Mouse (Mus musculus): Measurements from ENCODE around the gene Trim46. TPM values are rescaled to one million over a fixed set of nuclear protein-coding genes. Genes with fewer than 3 reads are reported as not detected.

The Trim46 gene
- polyA plus RNA-seq, 1 experiment: 15.2 TPM

GRCm38 (mm10) chr3:89271760-89272159, 25.7 kb upstream of the Trim46 start:
- H3K4me2 ChIP-seq (ENCODE audit: low read depth): no peak overlapping the region
- no peaks in the 10 kb centered on the region for H3K27me3 ChIP-seq (ENCODE audit: control insufficient read depth, insufficient read depth, insufficient read length)
- H3K79me2 ChIP-seq (ENCODE audit: control insufficient read depth, insufficient read depth): peaks cover 19% of the 10 kb centered on the region
- TF ChIP-seq E2F4 (IDR thresholded peaks at IDR 0.05; ENCODE audit: insufficient read depth) (no peak), TCF3 (IDR thresholded peaks at IDR 0.05; ENCODE audit: insufficient read length, low read depth) (no peak), MYOD1 (IDR thresholded peaks at IDR 0.05; ENCODE audit: control insufficient read depth in 1 of 3, insufficient read length in 2 of 3, low read depth in 2 of 3) (no peak)
- H3K4me3 ChIP-seq: no peak overlapping the region
- peaks cover 6% of the 10 kb centered on the region for H3K36me3 ChIP-seq (ENCODE audit: control insufficient read depth, insufficient read depth)
- no peak overlapping the region for H3ac ChIP-seq (ENCODE audit: control insufficient read depth, insufficient read length)

GRCm38 (mm10) chr3:89270891-89271290, 24.8 kb upstream of the Trim46 start:
- Histone ChIP-seq H3K27me3 (ENCODE audit: control insufficient read depth, insufficient read depth, insufficient read length) (no peaks in the 10 kb centered on the region), H3K79me2 (ENCODE audit: control insufficient read depth, insufficient read depth) (peaks cover 19% of the 10 kb centered on the region), H3K4me2 (ENCODE audit: low read depth) (peak overlapping the region; percentile 96), H3ac (ENCODE audit: control insufficient read depth, insufficient read length) (peak overlapping the region; percentile 15), H3K4me3 (peak overlapping the region; percentile 55), H3K36me3 (ENCODE audit: control insufficient read depth, insufficient read depth) (peaks cover 6% of the 10 kb centered on the region)
- TF ChIP-seq POLR2A (IDR thresholded peaks at IDR 0.05; ENCODE audit: insufficient read length, low read depth): no peak
- no peak for TF ChIP-seq MAX (IDR thresholded peaks at IDR 0.05; ENCODE audit: low read depth)
- TF ChIP-seq MYOD1 (IDR thresholded peaks at IDR 0.05; ENCODE audit: control insufficient read depth in 1 of 3, insufficient read length in 2 of 3, low read depth in 2 of 3): peak in 2 of 3 experiments; percentile 2 to 35
- TF ChIP-seq TCF3 (IDR thresholded peaks at IDR 0.05; ENCODE audit: insufficient read length, low read depth): no peak
- no peak for TF ChIP-seq REST (IDR thresholded peaks at IDR 0.05; ENCODE audit: insufficient read depth, insufficient read length)
- TF ChIP-seq USF1 (IDR thresholded peaks at IDR 0.05; ENCODE audit: low read depth): no peak
- no peak for TF ChIP-seq SRF (IDR thresholded peaks at IDR 0.05; ENCODE audit: control insufficient read depth, insufficient read length, low read depth)
- no peak for TF ChIP-seq TCF12 (IDR thresholded peaks at IDR 0.05; ENCODE audit: insufficient read depth, poor library complexity, severe bottlenecking)
- peak in 1 of 3 experiments; percentile 32 for TF ChIP-seq MYOG (IDR thresholded peaks at IDR 0.05; ENCODE audit: control insufficient read depth in 1 of 3, insufficient read depth in 1 of 3, insufficient read length in 2 of 3, low read depth in 2 of 3)
- TF ChIP-seq CEBPB (IDR thresholded peaks at IDR 0.05; ENCODE audit: insufficient read depth, poor library complexity, severe bottlenecking): no peak
- TF ChIP-seq E2F4 (IDR thresholded peaks at IDR 0.05; ENCODE audit: insufficient read depth): no peak
- TF ChIP-seq POLR2AphosphoS2 (IDR thresholded peaks at IDR 0.05; ENCODE audit: insufficient read length, low read depth): no peak

- no peaks in the 10 kb centered on the region for H3K27me3 ChIP-seq (ENCODE audit: control insufficient read depth, insufficient read depth, insufficient read length)
- H3ac ChIP-seq (ENCODE audit: control insufficient read depth, insufficient read length): peak within 1 kb of the TSS; percentile 15
- peaks cover 5% of the 10 kb centered on the region for H3K36me3 ChIP-seq (ENCODE audit: control insufficient read depth, insufficient read depth)
- H3K79me2 ChIP-seq (ENCODE audit: control insufficient read depth, insufficient read depth): peaks cover 19% of the 10 kb centered on the region
- no peak for TF ChIP-seq TCF3 (IDR thresholded peaks at IDR 0.05; ENCODE audit: insufficient read length, low read depth)
- peak; percentile 81 for TF ChIP-seq POLR2A (IDR thresholded peaks at IDR 0.05; ENCODE audit: insufficient read length, low read depth)
- no peak for TF ChIP-seq E2F4 (IDR thresholded peaks at IDR 0.05; ENCODE audit: insufficient read depth)
- TF ChIP-seq MYOD1 (IDR thresholded peaks at IDR 0.05; ENCODE audit: control insufficient read depth in 1 of 3, insufficient read length in 2 of 3, low read depth in 2 of 3): no peak
- TF ChIP-seq USF1 (IDR thresholded peaks at IDR 0.05; ENCODE audit: low read depth): no peak
- TF ChIP-seq REST (IDR thresholded peaks at IDR 0.05; ENCODE audit: insufficient read depth, insufficient read length): no peak
- peak in 1 of 3 experiments; percentile 7 for TF ChIP-seq MYOG (IDR thresholded peaks at IDR 0.05; ENCODE audit: control insufficient read depth in 1 of 3, insufficient read depth in 1 of 3, insufficient read length in 2 of 3, low read depth in 2 of 3)
- peak; percentile 86 for TF ChIP-seq POLR2AphosphoS2 (IDR thresholded peaks at IDR 0.05; ENCODE audit: insufficient read length, low read depth)
- TF ChIP-seq MAX (IDR thresholded peaks at IDR 0.05; ENCODE audit: low read depth): no peak
- H3K4me2 ChIP-seq (ENCODE audit: low read depth): peak within 1 kb of the TSS; percentile 96
- peak within 1 kb of the TSS; percentile 55 for H3K4me3 ChIP-seq
These were observed 24.1 kb upstream of the Trim46 start, which contains the start of gene Slc50a1 for GRCm38 (mm10) chr3:89270051-89270755. Gene Slc50a1 (minus strand): TSS chr3:89270570.

GRCm38 (mm10) chr3:89268916-89269315, 22.8 kb upstream of the Trim46 start:
- H3K79me2 ChIP-seq (ENCODE audit: control insufficient read depth, insufficient read depth): peaks cover 19% of the 10 kb centered on the region

More at GRCm38 (mm10) chr3:89268916-89269315, 22.8 kb upstream of the Trim46 start:
- H3ac ChIP-seq (ENCODE audit: control insufficient read depth, insufficient read length): no peak overlapping the region
- no peaks in the 10 kb centered on the region for H3K27me3 ChIP-seq (ENCODE audit: control insufficient read depth, insufficient read depth, insufficient read length)
- peak overlapping the region; percentile 96 for H3K4me2 ChIP-seq (ENCODE audit: low read depth)
- TF ChIP-seq CEBPB (IDR thresholded peaks at IDR 0.05; ENCODE audit: insufficient read depth, poor library complexity, severe bottlenecking) (no peak), POLR2AphosphoS2 (IDR thresholded peaks at IDR 0.05; ENCODE audit: insufficient read length, low read depth) (no peak), USF1 (IDR thresholded peaks at IDR 0.05; ENCODE audit: low read depth) (no peak), POLR2A (IDR thresholded peaks at IDR 0.05; ENCODE audit: insufficient read length, low read depth) (no peak), E2F4 (IDR thresholded peaks at IDR 0.05; ENCODE audit: insufficient read depth) (no peak), REST (IDR thresholded peaks at IDR 0.05; ENCODE audit: insufficient read depth, insufficient read length) (no peak), TCF3 (IDR thresholded peaks at IDR 0.05; ENCODE audit: insufficient read length, low read depth) (no peak), SRF (IDR thresholded peaks at IDR 0.05; ENCODE audit: control insufficient read depth, insufficient read length, low read depth) (no peak), TCF12 (IDR thresholded peaks at IDR 0.05; ENCODE audit: insufficient read depth, poor library complexity, severe bottlenecking) (no peak), MAX (IDR thresholded peaks at IDR 0.05; ENCODE audit: low read depth) (no peak), MYOG (IDR thresholded peaks at IDR 0.05; ENCODE audit: control insufficient read depth in 1 of 3, insufficient read depth in 1 of 3, insufficient read length in 2 of 3, low read depth in 2 of 3) (no peak)
- peak overlapping the region; percentile 55 for H3K4me3 ChIP-seq
- no peaks in the 10 kb centered on the region for H3K36me3 ChIP-seq (ENCODE audit: control insufficient read depth, insufficient read depth)

Data from myocyte (in vitro differentiated cells).